Mouse (Mus musculus) CD4-positive, CD25-positive, alpha-beta regulatory T cell, adult 2 months (primary cell): ENCODE results near the gene Snrnp48.

Experiments used
- DNase-seq: peaks from one replicate; pipeline ENCODE4 v3.0.0-alpha.2; 2012; ENCODE audit warnings: low read depth, low spot score

Snrnp48 gene

DNA sequence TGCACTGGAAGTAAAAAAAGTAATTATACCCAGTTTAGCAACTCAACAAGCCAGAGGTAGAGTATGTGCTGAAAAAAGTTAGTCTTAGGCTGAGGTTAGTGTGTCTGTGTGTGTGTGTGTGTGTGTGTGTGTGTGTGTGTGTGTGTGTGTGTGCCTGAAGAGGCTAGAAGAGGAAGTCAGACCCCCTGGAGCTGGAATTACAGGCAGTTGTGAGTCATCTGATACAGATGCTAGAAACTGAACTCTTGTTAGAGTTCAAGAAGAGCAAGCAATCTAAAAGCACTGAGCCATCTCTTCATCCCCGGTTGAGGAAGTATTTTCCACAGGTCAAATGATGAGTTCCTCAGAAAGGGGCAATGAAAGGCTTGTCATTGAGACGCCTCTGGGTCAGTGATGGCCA is 54.2 kb downstream of the Snrnp48 start:
- no peak for DNase-seq

DNA sequence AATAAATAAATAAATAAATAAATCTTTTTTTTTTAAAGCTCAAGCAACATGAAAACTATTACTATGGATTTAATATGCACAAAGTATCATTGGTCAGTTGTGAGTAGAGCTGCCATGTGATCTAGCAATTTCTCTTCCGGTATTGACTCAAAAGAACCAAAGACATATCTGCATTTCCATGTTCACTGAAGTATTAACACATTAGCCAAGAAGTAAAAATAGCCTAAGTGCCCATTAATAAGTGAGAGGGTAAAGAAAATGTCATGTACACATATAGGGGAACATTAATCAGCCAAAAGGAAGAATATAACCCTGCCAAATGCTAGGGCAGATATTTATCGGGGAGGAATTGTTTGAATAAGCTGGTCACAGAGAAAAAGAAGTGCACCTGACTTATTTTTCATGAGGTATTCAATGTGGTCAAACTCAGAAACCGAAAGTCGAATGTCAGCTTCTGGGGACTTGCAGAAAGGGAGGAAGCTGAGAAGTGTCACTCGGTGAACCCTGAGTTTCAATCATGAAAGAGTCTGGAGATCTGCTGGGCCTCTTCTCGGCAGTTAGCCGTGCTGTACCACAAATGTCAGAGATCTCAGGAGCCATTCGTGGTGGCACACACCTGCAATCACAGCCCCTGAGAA is 64.4 kb downstream of the Snrnp48 start:
- DNase-seq, result peak; percentile 1

DNA sequence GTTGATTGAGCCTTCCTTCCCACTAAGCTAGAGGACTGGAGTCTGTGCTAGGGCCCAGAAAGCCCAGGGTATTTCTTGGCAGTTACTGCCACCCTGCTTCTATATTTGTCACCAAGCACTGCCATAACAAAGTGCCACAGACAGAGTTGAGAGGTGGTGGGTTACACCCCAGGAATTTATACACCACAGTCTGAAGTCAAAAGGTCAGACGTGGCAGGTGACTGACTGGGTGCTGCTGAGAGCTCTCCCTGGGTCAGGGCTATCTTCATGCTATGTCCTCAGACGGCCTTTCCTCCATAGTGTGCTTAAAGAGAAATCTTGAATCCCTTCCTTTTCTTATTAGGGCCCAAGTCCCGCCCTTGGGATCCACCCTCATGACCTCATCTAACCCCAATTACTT is 67.9 kb downstream of the Snrnp48 start:
- DNase-seq, result no peak
